ENCODE assay signal across 17 mouse cellular contexts in the genomic region with DNA sequence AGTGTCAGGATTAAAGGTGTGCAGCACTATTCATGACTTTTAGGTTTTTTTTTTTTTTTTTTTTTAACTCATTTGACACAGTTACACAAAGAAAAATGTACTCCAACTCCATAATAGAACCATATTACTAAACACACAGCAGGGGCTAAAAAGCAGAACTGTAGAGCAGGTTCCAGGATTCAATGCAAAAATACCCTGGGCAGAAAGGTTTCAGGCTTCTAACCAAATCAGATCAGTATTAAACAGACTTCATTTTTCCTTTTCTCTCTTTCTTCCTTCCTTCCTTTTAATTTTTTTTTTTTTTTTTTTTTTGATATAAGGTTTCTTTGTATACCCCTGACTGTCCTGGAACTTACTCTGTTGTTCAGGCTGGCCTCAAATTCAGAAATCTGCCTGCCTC. TPM values are rescaled to one million over a fixed set of nuclear protein-coding genes. Genes with fewer than 3 reads are reported as not detected.
DNase-seq lines count a peak whose midpoint lies in the region; ATAC-seq and TF ChIP-seq lines count a peak whose summit lies in the region.
"Had no signal": no experiment of that assay in that cellular context is flagged by ENCODE, and none has a peak within 500 bp of the region (broad histone marks: within the 10 kb centered on the region; RNA-seq: fewer than 3 reads in every experiment).

No protein-coding gene starts in this region.

- no peak overlapping the region for H3K9ac ChIP-seq in heart, postnatal 0 days (replicated peaks; ENCODE audit: low read depth, low read length)
- no peak overlapping the region for H3K9ac ChIP-seq in lung, embryonic 14.5 days
- H3K9ac ChIP-seq in MEL (ENCODE audit: control insufficient read depth, low read depth, low read length, poor library complexity, severe bottlenecking) = no peak overlapping the region
- H3K9ac ChIP-seq: limb, embryonic 13.5 days had no signal

- peak overlapping the region; percentile 68 for H3K27ac ChIP-seq in heart, postnatal 0 days (ENCODE audit: low read depth)
- H3K27ac ChIP-seq in lung, embryonic 14.5 days (ENCODE audit: low read depth) = peak overlapping the region; percentile 37; the same call in 1 of the 2 replicates
- peak overlapping the region; percentile 49; the same call in 1 of the 2 replicates for H3K27ac ChIP-seq in MEL (ENCODE audit: control insufficient read depth, low read depth, low read length)
- H3K27ac ChIP-seq: hindbrain, postnatal 0 days; limb, embryonic 13.5 days had no signal

- no peak for TF ChIP-seq POLR2A in MEL (IDR thresholded peaks at IDR 0.05; ENCODE audit: control insufficient read depth in 1 of 2, insufficient read depth in 1 of 2, low read depth in 1 of 2, low read length in 2 of 2, poor library complexity in 1 of 2)

- H3K4me2 ChIP-seq in heart, postnatal 0 days (ENCODE audit: low read depth, low read length) = no peak overlapping the region
- H3K4me2 ChIP-seq in lung, embryonic 14.5 days = no peak overlapping the region
- H3K4me2 ChIP-seq: limb, embryonic 13.5 days had no signal

- no peak for ATAC-seq in heart, postnatal 0 days (ENCODE audit: insufficient read depth, low read depth)
- ATAC-seq in lung, embryonic 14.5 days (ENCODE audit: insufficient read depth) = no peak
- ATAC-seq: hindbrain, postnatal 0 days; midbrain, embryonic 16.5 days had no signal

- no peaks in the 10 kb centered on the region for H3K9me3 ChIP-seq in heart, postnatal 0 days (replicated peaks; ENCODE audit: control insufficient read depth, low read length)
- H3K9me3 ChIP-seq in lung, embryonic 14.5 days (ENCODE audit: low read depth, low read length) = no peaks in the 10 kb centered on the region
- no peaks in the 10 kb centered on the region for H3K9me3 ChIP-seq in MEL (replicated peaks; ENCODE audit: insufficient read depth, low read length)
- H3K9me3 ChIP-seq: limb, embryonic 13.5 days had no signal

- H3K79me2 ChIP-seq in MEL (ENCODE audit: control insufficient read depth, insufficient read depth, low read length, poor library complexity) = peaks cover 15% of the 10 kb centered on the region; the same call in 1 of the 2 replicates

- DNase-seq in heart, postnatal 0 days (ENCODE audit: low spot score) = no peak
- DNase-seq in heart, postnatal 14 days = no peak
- no peak for DNase-seq in lung, embryonic 14.5 days
- DNase-seq in lung, postnatal 4 days = no peak
- DNase-seq in A20 (ENCODE audit: low read depth, low spot score) (peak; percentile 39), MEL (ENCODE audit: low read depth, low spot score) (peak; percentile 46)
- DNase-seq in layer of hippocampus, postnatal 25 days (ENCODE audit: extremely low spot score in 1 of 2, low spot score in 1 of 2) = no peak
- DNase-seq: adrenal gland, adult 8-10 months; cerebellum, adult 11 months; cerebellum, postnatal 14 days; gastrocnemius, postnatal 25 days; lung, adult 18-20 months; retina, postnatal 1 day; right cerebral cortex, postnatal 4 days had no signal

- intact Hi-C loops in heart, postnatal 14 days (cut with DNase I) = no loop called here

- H3K4me3 ChIP-seq in heart, postnatal 0 days (ENCODE audit: low read depth, low read length) = no peak overlapping the region
- no peak overlapping the region for H3K4me3 ChIP-seq in lung, embryonic 14.5 days (ENCODE audit: low read depth, low read length)
- H3K4me3 ChIP-seq in MEL (ENCODE audit: control insufficient read depth in 1 of 2, insufficient read depth in 1 of 2, low read depth in 2 of 2, low read length in 2 of 2) = no peak overlapping the region
- H3K4me3 ChIP-seq: limb, embryonic 13.5 days had no signal

- no peaks in the 10 kb centered on the region for H3K27me3 ChIP-seq in heart, postnatal 0 days (ENCODE audit: control insufficient read depth, insufficient read depth, low read length)
- no peaks in the 10 kb centered on the region for H3K27me3 ChIP-seq in lung, embryonic 14.5 days (ENCODE audit: insufficient read depth, low read length)
- no peaks in the 10 kb centered on the region for H3K27me3 ChIP-seq in MEL (ENCODE audit: control insufficient read depth in 1 of 2, insufficient read depth in 2 of 2, low read length in 2 of 2)
- H3K27me3 ChIP-seq: limb, embryonic 13.5 days had no signal

- no peak for TF ChIP-seq CTCF in heart, postnatal 0 days (IDR thresholded peaks at IDR 0.05; ENCODE audit: low read depth)
- no peak for TF ChIP-seq CTCF in lung, embryonic 14.5 days (IDR thresholded peaks at IDR 0.05; ENCODE audit: low read depth)
- TF ChIP-seq CTCF in MEL (IDR thresholded peaks at IDR 0.05 in 2 of 3, conservative IDR thresholded peaks at IDR 0.05 in 1 of 3; ENCODE audit: control insufficient read depth in 1 of 3, insufficient read depth in 1 of 3, low read depth in 2 of 3, low read length in 3 of 3, poor library complexity in 1 of 3, severe bottlenecking in 1 of 3) = no peak

- TF ChIP-seq RAD21 in MEL (IDR thresholded peaks at IDR 0.05; ENCODE audit: low read depth, low read length) = no peak

- TF ChIP-seq EP300 in heart, postnatal 0 days (IDR thresholded peaks at IDR 0.05; ENCODE audit: low read depth) = no peak
- no peak for TF ChIP-seq EP300 in MEL (IDR thresholded peaks at IDR 0.05; ENCODE audit: low read depth in 1 of 2, low read length in 2 of 2)

- H3K36me3 ChIP-seq in heart, postnatal 0 days (replicated peaks; ENCODE audit: control insufficient read depth, insufficient read depth, low read length) = no peaks in the 10 kb centered on the region; the same call in 1 of the 2 replicates
- H3K36me3 ChIP-seq in lung, embryonic 14.5 days (ENCODE audit: insufficient read depth) = no peaks in the 10 kb centered on the region
- H3K36me3 ChIP-seq in MEL (ENCODE audit: control insufficient read depth in 1 of 2, insufficient read depth in 2 of 2, low read length in 2 of 2) = peaks cover 0 to 18% of the 10 kb centered on the region in 2 experiments; a peak in 2 of 4 replicates

- H3K4me1 ChIP-seq in heart, postnatal 0 days (ENCODE audit: control insufficient read depth, insufficient read depth) = peaks cover 11% of the 10 kb centered on the region
- peaks cover 9% of the 10 kb centered on the region for H3K4me1 ChIP-seq in lung, embryonic 14.5 days (ENCODE audit: insufficient read depth)
- H3K4me1 ChIP-seq in MEL (ENCODE audit: control insufficient read depth in 1 of 2, insufficient read depth in 2 of 2, low read length in 2 of 2) = peaks cover 4 to 17% of the 10 kb centered on the region in 2 experiments

TF ChIP-seq in MEL, 35 proteins besides CTCF, POLR2A, EP300 and RAD21:
- peak; percentile 25; the same call in 1 of the 2 replicates for TF ChIP-seq ZNF384 (IDR thresholded peaks at IDR 0.05; ENCODE audit: low read depth, low read length)
- TF ChIP-seq CHD2 (IDR thresholded peaks at IDR 0.05; ENCODE audit: low read length) = no peak
TF ChIP-seq in MEL: peak in this region for 1.

RNA-seq across cellular contexts. Expression of a gene that starts 6.8 kb away (rescaled TPM):
- 9.4 and 14.2 TPM in 2 replicates for total RNA-seq in heart, postnatal 0 days (2014; rRNA removed; ENCODE audit: low replicate concordance)
- polyA plus RNA-seq in heart, postnatal 0 days (2015; fragmentation: Nextera tagmentation; extraction: Ambion mirVana) = 6.0 and 7.0 TPM in 2 replicates
- 10 to 100 TPM; 24.1 to 26.7 TPM for total RNA-seq in heart, postnatal 14 days (2021)
- 20.0 and 21.6 TPM in 2 replicates for polyA plus RNA-seq in lung, embryonic 14.5 days (2014; fragmentation: Nextera tagmentation; extraction: Ambion mirVana)
- 30.3 and 34.8 TPM in 2 replicates for total RNA-seq in MEL (2012; rRNA removed)
- 10 to 100 TPM in 1 of 2 experiments, not detected in 1; 77.0 TPM for polyA plus RNA-seq in MEL (2012; ENCODE audit: insufficient read depth in 1 of 2, insufficient read length in 2 of 2, low read depth in 1 of 2, low replicate concordance in 2 of 2, missing spikeins in 1 of 2)
- total RNA-seq in layer of hippocampus, postnatal 25 days (2021) = 100 to 1,000 TPM; 163 to 165 TPM

RNA-seq across cellular contexts. Expression of a gene that starts 41.7 kb away (rescaled TPM):
- total RNA-seq in heart, postnatal 0 days (2014; rRNA removed; ENCODE audit: low replicate concordance) = 35.3 and 71.7 TPM in 2 replicates
- 46.5 and 57.1 TPM in 2 replicates for polyA plus RNA-seq in heart, postnatal 0 days (2015; fragmentation: Nextera tagmentation; extraction: Ambion mirVana)
- total RNA-seq in heart, postnatal 14 days (2021) = 100 to 1,000 TPM; 273 to 386 TPM
- polyA plus RNA-seq in lung, embryonic 14.5 days (2014; fragmentation: Nextera tagmentation; extraction: Ambion mirVana) = 64.5 and 71.2 TPM in 2 replicates
- total RNA-seq in MEL (2012; rRNA removed) = 156 and 234 TPM in 2 replicates
- polyA plus RNA-seq in MEL (2012; ENCODE audit: insufficient read depth in 1 of 2, insufficient read length in 2 of 2, low read depth in 1 of 2, low replicate concordance in 2 of 2, missing spikeins in 1 of 2) = 100 to 1,000 TPM in 1 of 2 experiments, 10 to 100 TPM in 1; 90.9 to 106 TPM
- total RNA-seq in layer of hippocampus, postnatal 25 days (2021) = 10 to 100 TPM; 59.3 to 67.3 TPM

Comparison
In these comparisons a context has a peak if more than half of its experiments do, and no peak if none do; other contexts are left out.
1. DNase-seq: peak in A20 (single experiment) and MEL (single experiment); none in heart, postnatal 0 days (single experiment), heart, postnatal 14 days (0 of 2), lung, embryonic 14.5 days (single experiment), lung, postnatal 4 days (0 of 2) and layer of hippocampus, postnatal 25 days (0 of 2).
2. Peak in every context shown above with its lines, with median percentiles within 50 percentile points of each other: H3K27ac ChIP-seq.